Mouse (Mus musculus) hindbrain, embryonic 16.5 days (tissue): ENCODE results near the gene 3830406C13Rik. TPM values are rescaled to one million over a fixed set of nuclear protein-coding genes. Genes with fewer than 3 reads are reported as not detected.

Experiments used
- ATAC-seq: fragments of 200-750 bp; cut with Nextera tagmentation; 2 replicates; pipeline ENCODE4 v1.8.0; 2017; ENCODE audit warnings: moderate TSS enrichment, moderate library complexity
- H3K27ac ChIP-seq: fragments of 300-500 bp; sonication (generic); 2 replicates; pipeline ENCODE4 v1.5.1; 2014; ENCODE audit warnings: low read depth, mild to moderate bottlenecking, control low read depth, low read length, moderate library complexity
- H3K27me3 ChIP-seq: fragments of 300-500 bp; sonication (generic); replicated peaks from 2 replicates; pipeline ENCODE4 v1.6.1; 2014; ENCODE audit warnings: low read length; ENCODE audit not compliant: control insufficient read depth, insufficient read depth
- H3K36me3 ChIP-seq: fragments of 300-500 bp; sonication (generic); 2 replicates; pipeline ENCODE4 v1.6.1; 2014; ENCODE audit warnings: mild to moderate bottlenecking, low read length, moderate library complexity, mixed read lengths; ENCODE audit not compliant: control insufficient read depth, insufficient read depth
- H3K4me1 ChIP-seq: fragments of 300-500 bp; sonication (generic); 2 replicates; pipeline ENCODE4 v1.6.1; 2014; ENCODE audit warnings: low read depth, low read length; ENCODE audit not compliant: control insufficient read depth, insufficient read depth
- H3K4me2 ChIP-seq: fragments of 300-500 bp; sonication (generic); 2 replicates; pipeline ENCODE4 v1.6.1; 2014; ENCODE audit warnings: mild to moderate bottlenecking, low read length, control low read depth, moderate library complexity
- H3K4me3 ChIP-seq: fragments of 300-500 bp; sonication (generic); 2 replicates; pipeline ENCODE4 v1.5.1; 2014; ENCODE audit warnings: mild to moderate bottlenecking, low read length, control low read depth, moderate library complexity
- H3K9ac ChIP-seq: fragments of 300-500 bp; sonication (generic); 2 replicates; pipeline ENCODE4 v1.6.1; 2014; ENCODE audit warnings: low read depth, mild to moderate bottlenecking, control low read depth, low read length, moderate library complexity
- H3K9me3 ChIP-seq: fragments of 300-500 bp; sonication (generic); 2 replicates; pipeline ENCODE4 v1.6.1; 2014; ENCODE audit warnings: mild to moderate bottlenecking, low read length, moderate library complexity; ENCODE audit not compliant: control insufficient read depth
- WGBS: fragments of 180-500 bp; shearing (Covaris S2); extraction: QIAGEN DNeasy Blood & Tissue Kit; methylation state at CpG from one replicate; pipeline ENCODE4 v1.1.7; 2014; 5-methylcytosine and 5-hydroxymethylcytosine counted together
- polyA plus RNA-seq: library from polyadenylated mRNA; unstranded; fragments of >200 nt; fragmentation: Nextera tagmentation; extraction: Ambion mirVana; gene quantifications from 2 replicates; pipeline ENCODE4 v1.2.1, GENCODE M21; 2015

The 3830406C13Rik gene
- polyA plus RNA-seq, 1 experiment from 2014 or later: 42.3 TPM

GRCm38 (mm10) chr14:12300677-12301076 is 16.7 kb downstream of the 3830406C13Rik start:
- Histone ChIP-seq H3K9me3 (no peaks in the 10 kb centered on the region), H3K4me3 (no peak overlapping the region), H3K27ac (no peak overlapping the region), H3K9ac (no peak overlapping the region), H3K4me2 (no peak overlapping the region), H3K27me3 (no peaks in the 10 kb centered on the region), H3K36me3 (no peaks in the 10 kb centered on the region), H3K4me1 (no peaks in the 10 kb centered on the region)
- ATAC-seq: no peak
- 74% methylated on average over 3 of the region's 3 CpGs for WGBS

- no peaks in the 10 kb centered on the region for H3K9me3 ChIP-seq
- H3K9ac ChIP-seq: no peak overlapping the region
- WGBS: 61% methylated on average over 2 of the region's 2 CpGs
- no peaks in the 10 kb centered on the region for H3K36me3 ChIP-seq
- no peak for ATAC-seq
- no peak overlapping the region for H3K27ac ChIP-seq
- no peak overlapping the region for H3K4me2 ChIP-seq
- no peak overlapping the region for H3K4me3 ChIP-seq
- H3K4me1 ChIP-seq: no peaks in the 10 kb centered on the region
- H3K27me3 ChIP-seq: no peaks in the 10 kb centered on the region
These were observed 19.1 kb downstream of the 3830406C13Rik start for GRCm38 (mm10) chr14:12303106-12303505.

GRCm38 (mm10) chr14:12333622-12334021 is 49.6 kb downstream of the 3830406C13Rik start:
- no peak for ATAC-seq
- Histone ChIP-seq H3K9ac (no peak overlapping the region), H3K4me3 (no peak overlapping the region), H3K36me3 (no peaks in the 10 kb centered on the region), H3K27ac (no peak overlapping the region), H3K27me3 (peaks cover 35% of the 10 kb centered on the region), H3K4me2 (no peak overlapping the region), H3K4me1 (no peaks in the 10 kb centered on the region), H3K9me3 (no peaks in the 10 kb centered on the region)
- 87% methylated on average over 7 of the region's 7 CpGs for WGBS

GRCm38 (mm10) chr14:12334925-12335324 is 51.0 kb downstream of the 3830406C13Rik start:
- ATAC-seq: no peak
- Histone ChIP-seq H3K27ac (no peak overlapping the region), H3K9me3 (no peaks in the 10 kb centered on the region), H3K36me3 (no peaks in the 10 kb centered on the region), H3K27me3 (peaks cover 44% of the 10 kb centered on the region), H3K9ac (no peak overlapping the region), H3K4me1 (no peaks in the 10 kb centered on the region), H3K4me3 (no peak overlapping the region), H3K4me2 (no peak overlapping the region)
- 49% methylated on average over 7 of the region's 7 CpGs for WGBS

- no peak; the same call in 1 of the 2 replicates for ATAC-seq
- WGBS: 2% methylated on average over 8 of the region's 8 CpGs
- peaks cover 53% of the 10 kb centered on the region for H3K27me3 ChIP-seq
These were observed 53.5 kb downstream of the 3830406C13Rik start for GRCm38 (mm10) chr14:12337421-12337997.

GRCm38 (mm10) chr14:12337998-12338809 is 54.2 kb downstream of the 3830406C13Rik start:
- Histone ChIP-seq H3K4me3 (no peak overlapping the region), H3K9ac (no peak overlapping the region), H3K27me3 (peaks cover 53% of the 10 kb centered on the region), H3K27ac (no peak overlapping the region), H3K9me3 (no peaks in the 10 kb centered on the region), H3K36me3 (no peaks in the 10 kb centered on the region), H3K4me1 (no peaks in the 10 kb centered on the region), H3K4me2 (peak overlapping the region; percentile 11)
- peak; percentile 51; the same call in 1 of the 2 replicates for ATAC-seq
- WGBS: under 1% methylated on average over 16 of the region's 16 CpGs

More at GRCm38 (mm10) chr14:12337421-12337997, 53.5 kb downstream of the 3830406C13Rik start:
- no peaks in the 10 kb centered on the region for H3K9me3 ChIP-seq
- H3K4me2 ChIP-seq: no peak overlapping the region; the same call in 1 of the 2 replicates
- no peaks in the 10 kb centered on the region for H3K4me1 ChIP-seq
- no peaks in the 10 kb centered on the region for H3K36me3 ChIP-seq
- no peak overlapping the region for H3K4me3 ChIP-seq
- no peak overlapping the region for H3K27ac ChIP-seq
- H3K9ac ChIP-seq: no peak overlapping the region

GRCm38 (mm10) chr14:12338811-12339565 is 55.0 kb downstream of the 3830406C13Rik start:
- H3K4me3 ChIP-seq: no peak overlapping the region
- H3K4me2 ChIP-seq: no peak overlapping the region
- no peak for ATAC-seq
- no peaks in the 10 kb centered on the region for H3K36me3 ChIP-seq
- H3K27me3 ChIP-seq: peaks cover 53% of the 10 kb centered on the region
- no peak overlapping the region for H3K9ac ChIP-seq
- 2% methylated on average over 10 of the region's 10 CpGs for WGBS
- H3K9me3 ChIP-seq: no peaks in the 10 kb centered on the region
- H3K27ac ChIP-seq: no peak overlapping the region
- no peaks in the 10 kb centered on the region for H3K4me1 ChIP-seq

- Histone ChIP-seq H3K9ac (no peak overlapping the region), H3K27me3 (peaks cover 54% of the 10 kb centered on the region), H3K4me2 (no peak overlapping the region; the same call in 1 of the 2 replicates), H3K4me3 (no peak overlapping the region), H3K27ac (no peak overlapping the region), H3K4me1 (peaks cover 5% of the 10 kb centered on the region), H3K36me3 (no peaks in the 10 kb centered on the region), H3K9me3 (no peaks in the 10 kb centered on the region)
- under 1% methylated on average over 19 of the region's 19 CpGs for WGBS
- ATAC-seq: no peak
These were observed 56.5 kb downstream of the 3830406C13Rik start for GRCm38 (mm10) chr14:12340238-12341074.
